Mouse (Mus musculus): ENCODE results near the gene Rab17.

DNA sequence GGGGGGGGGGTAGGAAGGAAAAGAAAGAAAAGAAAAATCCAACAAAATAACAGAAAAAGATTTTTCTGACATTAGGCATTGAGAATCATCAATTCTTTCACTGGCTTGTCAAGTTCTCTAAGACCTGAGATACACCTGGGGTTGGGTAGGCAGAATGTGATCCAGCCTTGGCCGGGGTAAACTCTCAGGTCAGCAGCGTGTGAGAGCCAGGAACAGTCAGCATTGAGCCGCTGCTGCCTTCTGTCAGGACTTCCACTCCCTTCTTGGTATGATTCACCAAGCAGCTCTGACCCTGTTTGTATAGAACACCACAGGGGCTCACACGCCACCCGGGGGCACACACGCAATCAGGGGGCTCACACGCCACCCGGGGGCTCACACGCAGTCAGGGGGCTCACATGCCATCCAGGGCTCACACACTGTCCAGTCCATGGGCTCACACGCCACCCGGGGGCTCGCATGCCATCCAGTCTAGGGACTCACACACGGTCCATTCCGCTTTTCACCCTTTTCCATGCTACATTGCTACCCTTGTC, 38.8 kb upstream of the Rab17 start:
- TF ChIP-seq CTCF (IDR thresholded peaks at IDR 0.05 in 2 of 3, conservative IDR thresholded peaks at IDR 0.05 in 1 of 3; ENCODE audit: control insufficient read depth in 1 of 3, insufficient read depth in 1 of 3, low read depth in 2 of 3, low read length in 3 of 3, poor library complexity in 1 of 3, severe bottlenecking in 1 of 3) (no peak), POLR2A (IDR thresholded peaks at IDR 0.05; ENCODE audit: control insufficient read depth in 1 of 2, insufficient read depth in 1 of 2, low read depth in 1 of 2, low read length in 2 of 2, poor library complexity in 1 of 2) (no peak), MYC (IDR thresholded peaks at IDR 0.05; ENCODE audit: low read depth, low read length) (no peak), EP300 (IDR thresholded peaks at IDR 0.05; ENCODE audit: low read depth in 1 of 2, low read length in 2 of 2) (no peak), GATA1 (IDR thresholded peaks at IDR 0.05; ENCODE audit: low read depth, low read length) (no peak), GABPA (IDR thresholded peaks at IDR 0.05; ENCODE audit: low read depth, low read length) (no peak), ZKSCAN1 (IDR thresholded peaks at IDR 0.05; ENCODE audit: low read depth, low read length) (no peak)

All from MEL (cell line).